Mouse (Mus musculus) adrenal gland, postnatal 4 days (tissue): ENCODE measurements at regions not wholly inside any gene's neighbourhood (a gene's known extent, or its start where the extent isn't known, plus 50 kb on each side); places are given as distances from the start of the nearest gene placed in this dataset.

ENCODE experiments used
- DNase-seq, 2 experiments: peaks; one replicate each; pipeline ENCODE4 v3.0.0; 2021 to 2022; ENCODE audit warnings: low spot score in 2 of 2, mixed read lengths in 2 of 2

- DNase-seq = no peak
Observed at GRCm38 (mm10) chr12:31172451-31173318, 67.9 kb upstream of the Gm6993 start.

- DNase-seq = no peak
Observed at GRCm38 (mm10) chr12:31173512-31173911, 67.1 kb upstream of the Gm6993 start.

DNA sequence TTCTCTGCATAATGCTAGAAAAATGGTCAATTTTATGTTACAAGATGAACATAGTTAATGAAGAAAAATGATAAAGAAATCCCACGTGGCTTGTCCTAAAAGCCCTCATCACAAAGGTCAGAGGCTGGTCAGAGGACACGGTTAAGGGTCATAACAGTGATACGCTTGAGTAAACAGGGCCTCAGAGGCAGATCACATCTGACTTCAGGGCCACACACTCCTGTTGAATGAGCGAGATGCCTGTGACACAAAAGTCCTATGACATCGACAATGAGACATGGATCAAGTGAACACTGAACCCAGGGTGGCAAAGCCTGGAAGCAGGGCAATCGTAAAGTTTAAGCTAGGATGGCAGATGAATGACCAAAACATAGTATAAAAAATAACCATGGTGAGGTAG is 61.0 kb upstream of the Gm6993 start:
- no peak for DNase-seq

DNA sequence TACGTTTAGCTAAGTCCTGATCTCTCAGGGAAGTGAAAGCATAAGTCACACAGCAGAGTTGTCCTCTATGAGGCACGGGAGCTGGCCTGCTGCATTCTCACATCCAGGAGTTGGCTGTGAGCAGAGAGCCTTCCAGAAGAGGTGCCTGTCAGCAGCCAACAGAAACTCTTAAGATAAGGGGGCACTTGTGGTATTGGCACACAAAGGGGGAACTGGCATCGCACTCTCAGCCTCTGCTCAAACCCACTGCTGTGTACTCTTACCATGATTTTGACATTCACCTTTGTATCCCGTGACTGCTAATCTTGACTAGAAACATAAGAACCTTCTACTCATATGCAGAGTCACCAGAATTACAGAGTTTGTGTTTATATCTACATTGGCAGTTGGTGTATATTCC is 56.9 kb upstream of the Gm6993 start:
- DNase-seq = no peak

DNA sequence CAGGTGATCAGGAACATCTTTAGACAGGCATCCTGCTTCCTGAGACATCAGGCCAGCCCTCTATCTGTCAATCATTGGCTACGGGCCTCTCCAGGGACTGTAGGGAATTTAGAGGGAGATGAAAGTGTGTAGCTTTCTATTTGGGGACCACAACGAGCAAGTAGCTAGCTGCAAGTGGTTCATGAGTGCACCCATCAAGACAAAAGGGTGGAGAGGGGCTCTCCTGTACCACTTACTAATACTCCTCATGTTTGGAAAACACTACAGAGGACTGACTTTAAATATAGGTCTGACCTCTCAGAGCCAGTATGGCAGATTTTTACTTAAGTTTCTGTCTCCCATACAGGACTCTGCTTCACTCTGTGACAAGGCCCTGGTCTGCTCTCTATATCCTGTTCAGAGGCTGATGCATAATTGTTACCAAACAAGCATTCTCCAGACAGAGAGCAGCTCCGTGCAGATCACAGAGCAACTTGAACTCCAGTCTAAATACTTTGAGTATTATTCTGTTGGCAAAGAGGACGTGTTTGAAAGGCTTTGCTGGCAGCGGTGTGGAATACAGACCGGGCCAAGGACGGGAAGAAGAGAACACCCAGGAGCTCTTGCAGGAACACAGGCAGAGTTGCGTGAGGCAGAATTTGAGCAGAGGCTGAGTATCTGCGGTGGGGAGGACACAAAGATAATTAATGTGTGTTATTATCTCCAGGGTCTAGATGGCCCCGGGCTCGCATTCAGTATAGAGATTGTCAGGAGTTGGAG is 56.2 kb upstream of the Gm6993 start:
- peak in 1 of 2 experiments; percentile 34 for DNase-seq

GRCm38 (mm10) chr12:31185177-31185932 is 55.2 kb upstream of the Gm6993 start:
- peak in 1 of 2 experiments; percentile 41 for DNase-seq

GRCm38 (mm10) chr12:31185933-31186845 is 54.4 kb upstream of the Gm6993 start:
- no peak for DNase-seq

GRCm38 (mm10) chr12:31188011-31188576 is 52.5 kb upstream of the Gm6993 start:
- no peak for DNase-seq

DNA sequence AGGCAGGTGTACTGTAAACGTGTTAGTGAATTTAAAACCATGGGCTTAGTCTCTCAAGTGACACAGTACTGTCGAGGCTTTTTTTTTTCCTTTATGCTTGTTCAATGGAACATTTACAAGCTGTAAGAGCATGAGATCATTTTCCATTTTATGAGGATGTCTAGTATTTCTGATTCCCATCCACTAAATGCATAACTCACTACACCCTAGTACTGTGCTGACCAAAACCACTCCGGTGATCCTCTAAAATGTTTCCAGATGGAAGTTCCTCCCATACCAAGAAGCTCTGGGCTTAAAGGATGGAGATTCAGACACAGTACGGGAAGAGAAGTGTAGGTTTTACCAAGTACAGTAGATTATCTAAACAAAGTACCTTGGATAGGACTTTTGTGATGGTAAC is 50.3 kb upstream of the Gm6993 start:
- DNase-seq = no peak
